Mouse (Mus musculus) 3134 (cell line): Measurements from ENCODE around the gene Wdr17.

Experiments used
- DNase-seq: peaks from one replicate; pipeline ENCODE4 v3.0.0-alpha.2; 2011; ENCODE audit warnings: low spot score; ENCODE audit not compliant: insufficient read length; ENCODE audit errors: extremely low read depth

Wdr17 gene

DNA sequence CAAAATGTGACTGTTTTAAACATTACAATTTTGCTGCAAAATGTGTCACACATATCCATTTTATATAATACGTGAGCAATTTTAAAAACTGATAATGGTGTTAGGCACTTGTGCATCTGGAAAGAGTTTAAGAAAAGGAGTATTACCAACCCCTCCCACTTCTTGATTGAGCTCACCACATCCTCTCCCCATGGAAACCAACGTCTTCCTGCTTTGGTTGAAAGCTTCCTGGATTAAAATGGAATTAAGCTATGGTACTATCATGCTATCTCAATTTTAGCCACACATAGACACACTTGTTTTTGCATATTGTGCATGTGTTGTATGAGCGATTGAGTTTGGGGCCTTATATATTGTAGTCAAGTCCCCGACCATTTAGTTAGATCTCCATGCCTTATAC is 283.5 kb downstream of the Wdr17 start:
- DNase-seq, result no peak

DNA sequence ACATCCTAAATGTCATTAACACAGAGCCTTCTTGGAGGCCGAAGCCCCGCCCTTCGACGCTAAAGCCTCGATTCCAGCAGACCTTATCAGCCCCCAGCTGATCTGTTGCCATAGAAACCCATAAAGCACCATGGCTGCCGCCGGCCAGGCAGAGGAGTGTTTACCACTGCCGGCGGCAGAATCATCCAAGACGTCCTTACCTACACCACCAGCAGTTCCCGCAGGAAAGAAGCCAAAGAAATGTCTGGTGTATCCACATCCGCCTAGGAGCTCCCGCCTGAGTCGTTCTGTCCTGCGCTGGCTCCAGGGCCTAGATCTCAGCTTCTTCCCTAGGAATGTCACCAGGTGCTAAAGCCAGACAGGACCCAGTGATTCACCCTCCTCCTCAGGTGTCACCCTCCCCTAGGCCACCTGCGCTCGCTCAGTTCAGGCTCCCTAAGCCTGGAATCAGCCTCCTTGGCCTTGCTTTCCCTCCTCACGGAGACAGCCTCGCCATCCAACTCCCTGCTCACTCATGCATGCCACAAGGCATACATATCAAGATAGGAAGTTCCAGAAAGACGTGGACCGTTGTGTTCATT is 286.2 kb downstream of the Wdr17 start, which contains the start of gene Spata4:
Gene Spata4, plus strand, starts transcription at position 111 of the 581 bp plus-strand sequence.
- no peak for DNase-seq

DNA sequence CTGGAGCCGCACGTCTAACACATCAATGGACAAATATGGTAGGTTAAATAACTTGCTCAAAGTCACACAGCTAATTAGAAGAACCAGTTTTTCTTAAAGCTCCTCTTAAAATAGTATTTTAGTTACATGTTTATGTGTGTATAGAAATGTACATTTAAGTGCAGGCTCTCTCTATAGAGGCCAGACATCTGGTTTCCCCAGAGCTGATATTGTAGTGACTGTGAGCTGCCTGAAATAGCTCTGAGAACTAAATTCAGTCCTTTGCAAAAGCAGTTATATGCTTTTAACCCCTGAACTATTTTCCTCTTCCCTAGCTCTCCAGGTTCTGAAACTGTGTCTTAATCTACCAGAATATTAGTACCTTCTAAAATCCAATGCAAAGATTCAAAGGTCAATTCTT is 289.6 kb downstream of the Wdr17 start:
- no peak for DNase-seq

DNA sequence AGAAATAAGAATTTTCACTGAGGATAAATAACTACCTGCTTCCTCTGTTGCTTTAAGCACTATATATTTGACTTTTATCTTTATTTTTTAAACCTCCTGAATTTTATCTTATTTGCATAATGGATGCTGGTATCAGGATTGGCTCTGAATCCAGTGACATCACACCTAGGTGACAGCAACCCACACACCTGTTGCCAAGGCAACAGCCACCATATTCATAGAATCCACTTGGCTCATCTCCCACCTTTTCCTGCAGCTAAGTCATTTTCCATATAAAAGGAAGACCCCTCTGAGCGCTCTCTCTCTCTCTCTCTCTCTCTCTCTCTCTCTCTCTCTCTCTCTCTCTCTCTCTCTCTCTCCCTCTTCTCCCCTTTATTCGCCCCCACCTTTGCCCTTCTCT is 290.0 kb downstream of the Wdr17 start:
- no peak for DNase-seq

DNA sequence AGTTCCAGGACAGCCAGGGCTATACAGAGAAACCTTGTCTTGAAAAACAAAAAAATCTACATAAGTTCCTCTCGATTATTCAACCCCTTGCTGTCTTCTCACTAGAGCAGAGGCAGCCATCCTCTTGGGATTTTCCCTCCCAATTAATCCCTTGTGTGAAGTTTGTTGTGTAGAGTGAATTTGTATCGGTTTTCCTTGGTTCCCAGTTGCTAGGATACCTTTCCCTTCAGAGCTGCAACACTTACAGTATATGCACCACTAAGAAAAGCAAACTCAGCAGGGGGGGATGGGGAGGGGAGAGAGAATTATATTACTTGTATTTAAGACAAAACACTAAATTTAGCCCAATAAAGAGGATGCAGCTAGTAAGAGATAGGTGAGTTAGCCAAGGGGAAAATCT is 290.9 kb downstream of the Wdr17 start:
- no peak for DNase-seq

DNA sequence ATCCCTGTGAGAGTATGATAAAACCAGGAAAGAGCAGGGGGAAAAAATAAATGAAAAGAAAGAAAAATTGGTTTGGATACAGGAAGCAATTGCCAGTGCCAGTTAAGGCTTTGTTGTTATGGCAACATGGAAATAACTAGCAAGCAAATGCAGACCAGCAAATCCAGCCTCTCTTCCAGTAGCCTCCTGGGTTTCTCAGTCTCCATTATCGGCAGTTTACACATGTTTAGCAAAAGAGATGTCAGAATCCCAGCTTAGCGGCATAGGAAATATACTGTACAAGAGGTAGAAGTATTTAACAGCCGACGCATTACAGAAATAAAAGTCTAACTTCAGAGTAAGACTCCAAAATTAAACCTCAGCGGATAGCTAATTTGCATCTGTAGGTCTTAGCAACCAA is 292.4 kb downstream of the Wdr17 start:
- DNase-seq, result no peak

DNA sequence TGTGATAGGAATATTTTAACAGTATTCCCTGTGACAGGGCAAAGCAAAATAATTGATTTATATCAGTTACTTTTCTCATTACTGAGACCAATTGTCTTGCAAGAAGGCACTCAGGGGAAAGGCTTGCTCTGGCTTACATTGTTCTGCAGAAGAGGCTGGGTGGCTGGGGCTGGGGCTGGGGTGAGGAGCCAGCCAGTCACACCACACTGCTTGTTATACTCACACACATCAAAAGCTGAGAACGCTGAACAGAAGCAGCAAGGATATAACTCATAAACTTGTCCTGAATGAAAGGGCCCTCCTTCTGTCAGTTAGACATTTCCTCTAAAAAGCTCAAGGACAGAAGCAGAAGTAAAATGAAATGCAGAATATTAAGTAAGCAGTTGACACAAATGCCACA is 304.1 kb downstream of the Wdr17 start:
- DNase-seq, result no peak

DNA sequence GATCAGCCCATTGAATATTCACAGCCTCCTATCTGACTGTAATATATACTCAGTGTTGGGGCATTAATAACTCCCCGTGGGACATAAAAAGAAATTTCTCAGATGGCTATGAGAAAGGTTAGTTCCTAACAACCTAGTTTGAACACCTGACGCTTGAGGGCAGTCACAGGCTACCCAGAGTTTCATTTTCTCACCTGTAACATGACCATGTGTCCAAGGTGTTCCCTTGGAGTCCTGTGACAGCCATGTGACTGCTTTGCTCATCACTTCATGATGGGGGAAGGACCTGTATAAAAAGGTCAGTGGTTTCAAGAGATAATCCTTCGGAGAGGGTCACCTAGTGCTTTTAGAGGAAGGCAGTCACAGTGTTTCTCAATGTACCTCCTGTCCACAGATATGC is 305.5 kb downstream of the Wdr17 start:
- no peak for DNase-seq
